Mouse (Mus musculus): ENCODE results near the gene Olfr318.
"Not testable (repeated sequence)": the region's sequence is repeated elsewhere in the genome, so short reads cannot be mapped to it uniquely, and the experiment has no call there.

The Olfr318 gene

DNA sequence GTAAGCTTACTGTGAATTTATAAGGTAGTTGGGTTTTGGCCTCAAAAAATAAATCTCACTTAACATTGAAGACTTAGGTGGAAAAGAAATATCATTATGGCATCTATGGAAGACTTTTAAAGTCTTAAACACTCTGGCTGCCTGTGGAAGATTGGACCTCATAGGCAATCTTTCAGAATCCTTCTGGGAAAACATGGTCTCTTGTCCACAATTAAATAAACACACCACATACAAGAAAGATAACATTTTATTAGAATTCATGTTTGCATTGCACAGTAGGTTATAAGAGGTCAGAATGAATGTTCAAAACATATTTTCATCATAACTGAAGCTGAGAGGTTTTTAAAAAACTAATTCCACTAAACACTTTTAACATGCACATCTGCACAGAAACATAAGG, at the start of gene Olfr318:
TSS of gene Olfr318 (minus strand) at position 101 of the 400 bp plus-strand sequence.
- DNase-seq: no peak

DNA sequence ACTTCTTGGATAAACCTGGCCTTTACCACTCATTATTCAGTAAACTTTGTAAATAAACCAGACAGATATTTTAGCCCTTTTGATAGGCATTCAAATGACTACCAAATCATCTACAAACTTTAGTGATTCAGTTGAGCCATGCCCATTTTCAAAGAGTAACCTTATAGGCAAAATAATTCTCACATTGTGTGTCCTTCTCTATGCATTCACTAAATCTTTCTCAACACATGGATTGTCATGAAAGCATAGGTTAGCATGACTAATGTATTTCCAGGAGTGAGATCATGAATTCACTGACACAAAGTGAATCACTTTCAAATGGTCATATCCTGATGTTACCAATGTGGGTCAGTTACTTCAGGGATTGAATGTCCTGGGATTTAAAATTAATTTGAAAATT, 49.1 kb upstream of the Olfr318 start, which contains the start of gene Olfr315:
TSS of gene Olfr315 (plus strand) at position 301 of the 400 bp plus-strand sequence.
- DNase-seq: no peak

DNA sequence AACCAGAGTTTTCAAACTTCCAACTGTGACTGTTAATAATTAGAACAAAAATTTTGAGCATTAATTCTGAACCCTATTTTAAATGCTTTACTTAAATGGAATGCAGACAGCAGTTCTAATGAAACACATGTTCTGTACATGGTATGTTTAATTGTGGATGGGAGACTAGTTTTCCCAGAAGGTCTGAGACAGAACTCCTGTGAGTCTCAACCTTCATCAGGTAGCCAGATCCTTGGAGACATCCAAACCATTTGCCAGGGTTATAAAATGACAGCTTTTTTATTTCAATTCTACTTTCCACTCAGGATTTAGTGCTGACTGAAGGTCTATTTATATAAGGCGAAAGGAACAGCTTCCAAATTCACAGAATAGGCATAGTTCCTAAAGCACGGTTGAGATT, 28.6 kb upstream of the Olfr318 start, which contains the start of gene Olfr316:
TSS of gene Olfr316 (plus strand) at position 301 of the 400 bp plus-strand sequence.
- no peak for DNase-seq

DNA sequence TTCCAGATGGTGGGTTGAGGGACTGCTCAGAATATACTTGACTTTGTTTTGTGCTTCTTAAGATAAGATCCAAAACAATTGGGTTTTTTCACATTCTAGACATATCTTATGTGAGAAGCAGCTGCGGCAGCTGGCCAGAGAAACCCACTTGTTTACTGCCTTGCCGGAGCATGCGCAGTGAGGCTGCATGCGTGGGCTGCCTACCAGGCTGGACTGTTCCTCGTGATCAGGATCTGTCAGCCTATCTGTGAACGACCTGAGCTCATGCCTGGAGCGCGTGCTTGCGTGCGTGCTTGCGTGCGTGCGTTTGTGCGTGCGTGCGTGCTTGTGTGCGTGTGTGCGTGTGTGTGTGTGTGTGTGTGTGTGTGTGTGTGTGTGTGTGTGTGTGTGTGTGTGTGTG, 27.3 kb upstream of the Olfr318 start:
- DNase-seq: not testable (repeated sequence)

DNA sequence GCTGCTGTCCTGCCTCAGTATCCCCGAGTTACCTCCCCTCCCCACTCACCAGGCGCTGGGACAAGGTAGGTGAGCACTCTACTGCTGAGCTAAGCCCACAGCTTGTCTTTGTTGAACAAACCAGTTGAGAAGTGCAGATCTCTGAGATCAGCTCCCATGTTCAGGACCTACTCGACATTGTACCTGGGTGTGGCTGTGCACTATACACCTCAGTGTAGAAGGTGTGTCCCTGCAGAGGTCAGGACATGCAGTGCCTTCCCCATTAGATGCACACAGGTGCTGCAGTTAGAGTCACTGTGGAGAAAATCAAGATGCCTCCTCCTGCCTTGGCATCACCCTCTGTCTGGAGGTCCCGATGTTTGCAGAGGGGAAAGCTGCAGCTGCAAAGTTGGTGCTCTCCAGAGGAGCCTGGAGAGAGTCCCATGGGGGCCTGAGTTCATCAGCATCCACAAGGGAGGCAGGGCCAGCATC, 15.0 kb upstream of the Olfr318 start, which contains the start of gene Olfr317:
TSS of gene Olfr317 (minus strand) at position 421 of the 471 bp plus-strand sequence.
- no peak for DNase-seq

DNA sequence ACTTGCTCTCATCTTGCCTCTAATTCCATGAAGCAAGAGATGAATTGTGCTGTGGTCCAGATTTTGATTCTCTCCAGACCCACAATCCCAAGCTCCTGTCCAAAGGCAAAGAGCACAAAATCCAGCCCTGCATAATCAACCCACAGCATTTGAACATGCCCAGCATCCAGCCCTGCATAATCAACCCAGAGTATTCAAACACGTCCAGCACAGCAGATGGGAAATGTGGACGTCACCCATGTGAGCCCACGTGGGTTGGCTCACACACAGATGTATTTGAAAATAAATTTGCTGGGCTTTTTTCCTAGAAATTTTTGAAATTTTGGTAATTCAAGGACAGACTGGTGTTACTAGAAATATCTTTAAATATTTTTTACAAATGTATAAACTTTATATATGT, 9.6 kb upstream of the Olfr318 start:
- DNase-seq: no peak

GRCm38 (mm10) chr11:58727896-58728650, 4.3 kb upstream of the Olfr318 start:
- DNase-seq: peak; percentile 57 to 69

- DNase-seq: no peak
These were observed 4.1 kb downstream of the Olfr318 start for GRCm38 (mm10) chr11:58719701-58720100.

GRCm38 (mm10) chr11:58717723-58718122, 6.1 kb downstream of the Olfr318 start:
- DNase-seq: not testable (repeated sequence)

GRCm38 (mm10) chr11:58709086-58709485, 14.7 kb downstream of the Olfr318 start:
- no peak for DNase-seq

GRCm38 (mm10) chr11:58698862-58699261, 25.0 kb downstream of the Olfr318 start, which contains the start of gene Olfr319:
Olfr319 (plus strand) TSS chr11:58699162.
- DNase-seq: no peak

DNA sequence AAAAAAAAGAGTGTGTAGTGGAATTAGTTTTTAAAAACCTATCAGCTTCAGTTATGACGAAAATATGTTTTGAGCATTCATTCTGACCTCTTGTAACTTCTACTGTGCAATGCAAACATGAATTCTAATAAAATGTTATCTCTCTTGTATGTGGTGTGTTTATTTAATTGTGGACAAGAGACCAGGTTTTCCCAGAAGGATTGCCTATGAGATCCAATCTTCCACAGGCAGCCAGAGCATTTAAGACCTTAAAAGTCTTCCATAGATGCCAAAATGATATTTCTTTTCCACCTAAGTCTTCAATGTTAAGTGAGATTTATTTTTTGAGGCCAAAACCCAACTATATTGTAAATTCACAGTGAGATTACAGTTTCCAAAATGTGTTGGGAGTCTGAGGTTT, 43.0 kb downstream of the Olfr318 start, which contains the start of gene Olfr320:
TSS of gene Olfr320 (plus strand) at position 301 of the 400 bp plus-strand sequence.
- no peak for DNase-seq

GRCm38 (mm10) chr11:58671825-58672224, 52.0 kb downstream of the Olfr318 start:
- peak in 1 of 2 experiments; percentile 14 for DNase-seq

DNA sequence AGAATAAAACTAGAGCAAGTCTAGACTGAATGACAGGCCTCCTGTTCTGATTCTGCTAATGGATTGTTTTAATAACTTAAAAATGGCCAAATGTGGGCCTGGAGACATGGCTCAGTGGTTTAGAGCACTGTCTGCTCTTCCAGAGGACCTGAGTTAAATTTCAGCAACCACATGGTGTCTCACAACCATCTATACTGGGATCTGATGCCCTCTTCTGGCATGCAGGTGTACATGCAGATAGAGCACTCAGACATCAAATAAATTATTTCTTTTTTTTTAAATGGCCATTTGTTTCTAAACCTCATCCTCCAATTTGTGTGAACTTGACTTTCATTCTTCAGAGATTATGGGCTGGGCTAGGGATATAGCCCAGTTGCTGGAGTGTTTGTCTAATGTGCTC, 54.6 kb downstream of the Olfr318 start:
- DNase-seq: no peak
